Mouse (Mus musculus) kidney, embryonic 16.5 days (tissue): Measurements from ENCODE around the gene Srek1. TPM values are rescaled to one million over a fixed set of nuclear protein-coding genes. Genes with fewer than 3 reads are reported as not detected.

Experiments
- ATAC-seq: fragments of 200-750 bp; cut with Nextera tagmentation; 2 replicates; pipeline ENCODE4 v1.8.0; 2017; ENCODE audit warnings: moderate TSS enrichment; ENCODE audit not compliant: low FRiP score, low TSS enrichment
- H3K27ac ChIP-seq: fragments of 300-500 bp; sonication (generic); 2 replicates; pipeline ENCODE4 v1.5.1; 2014; ENCODE audit warnings: low read length
- H3K27me3 ChIP-seq: fragments of 300-500 bp; sonication (generic); 2 replicates; pipeline ENCODE4 v1.6.1; 2014; ENCODE audit warnings: low read length, control low read depth, mixed read lengths; ENCODE audit not compliant: insufficient read depth
- H3K36me3 ChIP-seq: fragments of 300-500 bp; sonication (generic); 2 replicates; pipeline ENCODE4 v1.6.1; 2014; ENCODE audit warnings: low read length, control low read depth, mixed read lengths; ENCODE audit not compliant: insufficient read depth
- H3K4me1 ChIP-seq: fragments of 300-500 bp; sonication (generic); 2 replicates; pipeline ENCODE4 v1.6.1; 2014; ENCODE audit warnings: low read length, control low read depth, mixed read lengths; ENCODE audit not compliant: insufficient read depth
- H3K4me2 ChIP-seq: fragments of 300-500 bp; sonication (generic); replicated peaks from 2 replicates; pipeline ENCODE4 v1.6.1; 2014; ENCODE audit warnings: low read depth, low read length
- H3K4me3 ChIP-seq: fragments of 300-500 bp; sonication (generic); 2 replicates; pipeline ENCODE4 v1.5.1; 2014; ENCODE audit warnings: mild to moderate bottlenecking, low read length
- H3K9ac ChIP-seq: fragments of 300-500 bp; sonication (generic); replicated peaks from 2 replicates; pipeline ENCODE4 v1.6.1; 2014; ENCODE audit warnings: low read length
- H3K9me3 ChIP-seq: fragments of 300-500 bp; sonication (generic); 2 replicates; pipeline ENCODE4 v1.6.1; 2016; ENCODE audit warnings: low read length, control low read depth
- WGBS: fragments of 180-500 bp; shearing (Covaris S2); extraction: QIAGEN DNeasy Blood & Tissue Kit; methylation state at CpG from one replicate; pipeline ENCODE4 v1.1.7; 2014; 5-methylcytosine and 5-hydroxymethylcytosine counted together
- polyA plus RNA-seq: library from polyadenylated mRNA; unstranded; fragments of >200 nt; fragmentation: Nextera tagmentation; extraction: Ambion mirVana; gene quantifications from 2 replicates; pipeline ENCODE4 v1.2.1, GENCODE M21; 2015

Srek1 gene
- polyA plus RNA-seq, 1 experiment from 2014 or later: 66.4 TPM

DNA sequence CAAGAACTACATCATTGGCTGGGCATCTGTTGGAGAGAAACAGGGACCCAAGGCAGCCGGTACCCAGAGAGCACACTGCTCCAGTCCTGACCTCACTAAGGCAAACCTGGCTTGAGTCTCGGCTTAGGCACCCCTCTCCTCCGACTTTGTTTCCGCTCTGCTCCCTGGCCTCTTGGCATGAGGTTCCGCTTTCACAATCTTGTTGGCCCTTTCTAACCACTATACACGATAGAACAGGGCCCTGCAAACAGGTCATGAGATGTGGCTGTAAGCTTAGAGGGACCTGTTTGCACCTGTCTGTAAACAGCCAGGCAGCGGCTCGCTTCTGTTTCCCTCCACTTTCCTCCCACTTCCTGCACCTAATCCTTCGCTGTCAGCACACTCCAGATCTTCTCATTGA lies 76.4 kb downstream of the Srek1 start:
- 68% methylated on average over 9 of the region's 9 CpGs for WGBS

GRCm38 (mm10) chr13:103696164-103696563 lies 78.2 kb downstream of the Srek1 start:
- ATAC-seq: no peak
- Histone ChIP-seq H3K4me2 (no peak overlapping the region), H3K36me3 (no peaks in the 10 kb centered on the region), H3K9me3 (no peaks in the 10 kb centered on the region), H3K4me3 (no peak overlapping the region), H3K4me1 (no peaks in the 10 kb centered on the region; the same call in 1 of the 2 replicates), H3K9ac (no peak overlapping the region), H3K27ac (no peak overlapping the region), H3K27me3 (no peaks in the 10 kb centered on the region)
- 27% methylated on average over 9 of the region's 9 CpGs for WGBS

More for the DNA sequence above, 76.4 kb downstream of the Srek1 start:
- no peaks in the 10 kb centered on the region for H3K9me3 ChIP-seq
- H3K9ac ChIP-seq: no peak overlapping the region
- H3K4me3 ChIP-seq: no peak overlapping the region
- no peaks in the 10 kb centered on the region for H3K27me3 ChIP-seq
- H3K36me3 ChIP-seq: no peaks in the 10 kb centered on the region
- no peak overlapping the region for H3K27ac ChIP-seq
- no peak for ATAC-seq
- no peaks in the 10 kb centered on the region; the same call in 1 of the 2 replicates for H3K4me1 ChIP-seq
- no peak overlapping the region for H3K4me2 ChIP-seq

- ATAC-seq: no peak
Measured at GRCm38 (mm10) chr13:103695456-103695855, 79.0 kb downstream of the Srek1 start.

More at GRCm38 (mm10) chr13:103695456-103695855, 79.0 kb downstream of the Srek1 start:
- Histone ChIP-seq H3K36me3 (no peaks in the 10 kb centered on the region), H3K27me3 (no peaks in the 10 kb centered on the region), H3K4me3 (no peak overlapping the region), H3K4me1 (no peaks in the 10 kb centered on the region), H3K4me2 (no peak overlapping the region), H3K9ac (no peak overlapping the region), H3K9me3 (no peaks in the 10 kb centered on the region), H3K27ac (no peak overlapping the region)
- 59% methylated on average over 6 of the region's 6 CpGs for WGBS

Other genes starting within 250 kb of the Srek1 start
- gene Erbin, start 145.9 kb upstream of the Srek1 start, polyA plus RNA-seq: 15.8 and 18.2 TPM in 2 replicates